16 mouse cellular contexts compared by ENCODE assay signal in genomic region chr5:24747533-24747932, GRCm38 (mm10). TPM values are rescaled to one million over a fixed set of nuclear protein-coding genes. Genes with fewer than 3 reads are reported as not detected.
DNase-seq lines count a peak whose midpoint lies in the region; ATAC-seq and TF ChIP-seq lines count a peak whose summit lies in the region.
"Had no signal": no experiment of that assay in that cellular context is flagged by ENCODE, and none has a peak within 500 bp of the region (broad histone marks: within the 10 kb centered on the region; RNA-seq: fewer than 3 reads in every experiment).

No protein-coding gene starts in this region.

- no peak for DNase-seq in hindbrain, embryonic 10.5 days (ENCODE audit: low spot score)
- DNase-seq in hindbrain, postnatal 0 days (ENCODE audit: low spot score), result no peak
- DNase-seq in right cerebral cortex, postnatal 4 days, result no peak
- DNase-seq in left cerebral cortex, adult 2 months (ENCODE audit: extremely low spot score in 1 of 2, low spot score in 2 of 2), result no peak
- DNase-seq: cerebellum, postnatal 10 days; gastrocnemius, postnatal 25 days; heart, postnatal 36 days; thymus, postnatal 25 days had no signal

- intact Hi-C loops in left cerebral cortex, adult 2 months (cut with DNase I), result no loop called here

- WGBS in hindbrain, embryonic 10.5 days, result 15% methylated on average over 6 of the region's 6 CpGs
- 24% methylated on average over 6 of the region's 6 CpGs for WGBS in hindbrain, postnatal 0 days
- WGBS in midbrain, embryonic 16.5 days, result 7% methylated on average over 6 of the region's 6 CpGs
- WGBS in midbrain, embryonic 13.5 days, result 13% methylated on average over 6 of the region's 6 CpGs
- 10% methylated on average over 6 of the region's 6 CpGs for WGBS in hindbrain, embryonic 16.5 days
- WGBS in stomach, embryonic 16.5 days, result 14% methylated on average over 6 of the region's 6 CpGs

- no peak overlapping the region for H3K4me3 ChIP-seq in hindbrain, embryonic 10.5 days
- no peak overlapping the region for H3K4me3 ChIP-seq in hindbrain, postnatal 0 days (ENCODE audit: low read length)
- no peak overlapping the region for H3K4me3 ChIP-seq in midbrain, embryonic 16.5 days (ENCODE audit: low read depth, low read length)
- H3K4me3 ChIP-seq in midbrain, embryonic 13.5 days (replicated peaks), result no peak overlapping the region
- H3K4me3 ChIP-seq in hindbrain, embryonic 16.5 days (ENCODE audit: low read length), result no peak overlapping the region
- H3K4me3 ChIP-seq in stomach, embryonic 16.5 days (replicated peaks; ENCODE audit: low read length), result no peak overlapping the region
- no peak overlapping the region for H3K4me3 ChIP-seq in left cerebral cortex, adult 2 months
- H3K4me3 ChIP-seq: erythroblast, embryonic 14.5 days had no signal

- H3K4me2 ChIP-seq in hindbrain, postnatal 0 days (ENCODE audit: low read depth, low read length), result no peak overlapping the region
- no peak overlapping the region for H3K4me2 ChIP-seq in midbrain, embryonic 16.5 days (ENCODE audit: low read length)
- no peak overlapping the region for H3K4me2 ChIP-seq in midbrain, embryonic 13.5 days (replicated peaks)
- no peak overlapping the region for H3K4me2 ChIP-seq in hindbrain, embryonic 16.5 days (ENCODE audit: low read length)
- no peak overlapping the region for H3K4me2 ChIP-seq in stomach, embryonic 16.5 days (ENCODE audit: low read depth, low read length)

- TF ChIP-seq CTCF in hindbrain, postnatal 0 days (IDR thresholded peaks at IDR 0.05; ENCODE audit: low read depth), result no peak
- no peak for TF ChIP-seq CTCF in left cerebral cortex, adult 2 months (IDR thresholded peaks at IDR 0.05)

- no peaks in the 10 kb centered on the region for H3K36me3 ChIP-seq in hindbrain, embryonic 10.5 days
- H3K36me3 ChIP-seq in hindbrain, postnatal 0 days (ENCODE audit: insufficient read depth, low read length), result no peaks in the 10 kb centered on the region
- no peaks in the 10 kb centered on the region for H3K36me3 ChIP-seq in midbrain, embryonic 16.5 days (ENCODE audit: control insufficient read depth, insufficient read depth, low read length)
- no peaks in the 10 kb centered on the region for H3K36me3 ChIP-seq in midbrain, embryonic 13.5 days
- no peaks in the 10 kb centered on the region for H3K36me3 ChIP-seq in hindbrain, embryonic 16.5 days (ENCODE audit: control insufficient read depth, insufficient read depth, low read length)
- no peaks in the 10 kb centered on the region for H3K36me3 ChIP-seq in stomach, embryonic 16.5 days (ENCODE audit: control insufficient read depth, insufficient read depth, low read length)

- H3K27me3 ChIP-seq in hindbrain, embryonic 10.5 days (ENCODE audit: insufficient read depth, poor library complexity, severe bottlenecking), result no peaks in the 10 kb centered on the region
- no peaks in the 10 kb centered on the region for H3K27me3 ChIP-seq in hindbrain, postnatal 0 days (ENCODE audit: insufficient read depth, low read length)
- H3K27me3 ChIP-seq in midbrain, embryonic 16.5 days (ENCODE audit: control insufficient read depth, insufficient read depth, low read depth, low read length), result no peaks in the 10 kb centered on the region
- H3K27me3 ChIP-seq in midbrain, embryonic 13.5 days, result no peaks in the 10 kb centered on the region
- no peaks in the 10 kb centered on the region for H3K27me3 ChIP-seq in hindbrain, embryonic 16.5 days (replicated peaks; ENCODE audit: control insufficient read depth, insufficient read depth, low read length)
- no peaks in the 10 kb centered on the region for H3K27me3 ChIP-seq in stomach, embryonic 16.5 days (ENCODE audit: control insufficient read depth, insufficient read depth, low read length)

- ATAC-seq in hindbrain, postnatal 0 days, result no peak
- ATAC-seq in midbrain, embryonic 16.5 days, result no peak
- ATAC-seq in midbrain, embryonic 13.5 days, result no peak
- no peak for ATAC-seq in hindbrain, embryonic 16.5 days
- ATAC-seq in stomach, embryonic 16.5 days (ENCODE audit: insufficient read depth, low FRiP score), result no peak
- ATAC-seq: activated CD4-positive, CD25-positive, alpha-beta regulatory T cell, adult 4 months had no signal

- peak overlapping the region; percentile 66; the same call in 1 of the 2 replicates for H3K27ac ChIP-seq in hindbrain, embryonic 10.5 days
- H3K27ac ChIP-seq in hindbrain, postnatal 0 days, result no peak overlapping the region
- H3K27ac ChIP-seq in midbrain, embryonic 16.5 days (ENCODE audit: low read length), result no peak overlapping the region
- no peak overlapping the region for H3K27ac ChIP-seq in midbrain, embryonic 13.5 days
- no peak overlapping the region for H3K27ac ChIP-seq in hindbrain, embryonic 16.5 days (ENCODE audit: low read depth, low read length)
- H3K27ac ChIP-seq in stomach, embryonic 16.5 days (ENCODE audit: low read length), result 0 out of 2 replicates have a peak overlapping the region, but pooled peaks have one; percentile 34
- H3K27ac ChIP-seq in left cerebral cortex, adult 2 months, result no peak overlapping the region

- H3K9ac ChIP-seq in hindbrain, postnatal 0 days (replicated peaks; ENCODE audit: low read length), result no peak overlapping the region
- H3K9ac ChIP-seq in midbrain, embryonic 16.5 days (ENCODE audit: low read depth, low read length), result peak overlapping the region; percentile 26; the same call in 1 of the 2 replicates
- H3K9ac ChIP-seq in midbrain, embryonic 13.5 days (replicated peaks), result no peak overlapping the region
- peak overlapping the region; percentile 22 for H3K9ac ChIP-seq in hindbrain, embryonic 16.5 days (ENCODE audit: low read depth, low read length)
- H3K9ac ChIP-seq in stomach, embryonic 16.5 days (ENCODE audit: low read length), result peak overlapping the region; percentile 52; the same call in 1 of the 2 replicates

- no peaks in the 10 kb centered on the region for H3K9me3 ChIP-seq in hindbrain, embryonic 10.5 days
- no peaks in the 10 kb centered on the region for H3K9me3 ChIP-seq in hindbrain, postnatal 0 days (ENCODE audit: low read length)
- H3K9me3 ChIP-seq in midbrain, embryonic 16.5 days (replicated peaks; ENCODE audit: control insufficient read depth, low read length, poor library complexity, severe bottlenecking), result no peaks in the 10 kb centered on the region
- no peaks in the 10 kb centered on the region for H3K9me3 ChIP-seq in midbrain, embryonic 13.5 days
- H3K9me3 ChIP-seq in hindbrain, embryonic 16.5 days (ENCODE audit: control insufficient read depth, low read length), result no peaks in the 10 kb centered on the region
- H3K9me3 ChIP-seq in stomach, embryonic 16.5 days (replicated peaks; ENCODE audit: control insufficient read depth, low read length), result no peaks in the 10 kb centered on the region

- peaks cover 46% of the 10 kb centered on the region for H3K4me1 ChIP-seq in hindbrain, embryonic 10.5 days (replicated peaks)
- H3K4me1 ChIP-seq in hindbrain, postnatal 0 days (ENCODE audit: insufficient read depth, low read length), result peaks cover 15% of the 10 kb centered on the region
- peaks cover 12% of the 10 kb centered on the region for H3K4me1 ChIP-seq in midbrain, embryonic 16.5 days (ENCODE audit: control insufficient read depth, insufficient read depth, low read length)
- peaks cover 30% of the 10 kb centered on the region for H3K4me1 ChIP-seq in midbrain, embryonic 13.5 days (replicated peaks)
- peaks cover 11% of the 10 kb centered on the region for H3K4me1 ChIP-seq in hindbrain, embryonic 16.5 days (ENCODE audit: control insufficient read depth, insufficient read depth, low read depth, low read length)
- H3K4me1 ChIP-seq in stomach, embryonic 16.5 days (ENCODE audit: control insufficient read depth, insufficient read depth, low read length), result peaks cover 20% of the 10 kb centered on the region

RNA-seq across cellular contexts. Expression of gene Crygn, which starts 10.3 kb away (rescaled TPM):
- polyA plus RNA-seq in hindbrain, embryonic 10.5 days (2016; fragmentation: Nextera tagmentation; extraction: Ambion mirVana), result 0.42 and 0.44 TPM in 2 replicates
- total RNA-seq in hindbrain, postnatal 0 days (2014; rRNA removed), result not detected in 2 replicates
- polyA plus RNA-seq in hindbrain, postnatal 0 days (2015; fragmentation: Nextera tagmentation; extraction: Ambion mirVana), result 4.7 and 5.4 TPM in 2 replicates
- polyA plus RNA-seq in midbrain, embryonic 16.5 days (2015; fragmentation: Nextera tagmentation; extraction: Ambion mirVana), result 1.4 and 2.1 TPM in 2 replicates
- 0.53 TPM in 1 of 2 replicates, not detected in the other for polyA plus RNA-seq in midbrain, embryonic 13.5 days (2015; fragmentation: Nextera tagmentation; extraction: Ambion mirVana)
- polyA plus RNA-seq in hindbrain, embryonic 16.5 days (2015; fragmentation: Nextera tagmentation; extraction: Ambion mirVana), result 1.3 and 1.6 TPM in 2 replicates
- 2.7 and 2.9 TPM in 2 replicates for polyA plus RNA-seq in stomach, embryonic 16.5 days (2015; fragmentation: Nextera tagmentation; extraction: Ambion mirVana)
- total RNA-seq in left cerebral cortex, adult 2 months (2021), result 1 to 10 TPM in 1 of 2 experiments, not detected in 1; 2.0 TPM
- total RNA-seq: gastrocnemius, postnatal 25 days; heart, postnatal 36 days; left cerebral cortex, postnatal 36 days; monocyte, adult 5-6 weeks had no signal
- polyA plus RNA-seq: erythroblast, embryonic 14.5 days had no signal

RNA-seq across cellular contexts. Expression of gene Wdr86, which starts 17.0 kb away (rescaled TPM):
- polyA plus RNA-seq in hindbrain, embryonic 10.5 days (2016; fragmentation: Nextera tagmentation; extraction: Ambion mirVana), result 20.9 and 25.2 TPM in 2 replicates
- 15.4 and 16.0 TPM in 2 replicates for total RNA-seq in hindbrain, postnatal 0 days (2014; rRNA removed)
- polyA plus RNA-seq in hindbrain, postnatal 0 days (2015; fragmentation: Nextera tagmentation; extraction: Ambion mirVana), result 7.8 and 8.0 TPM in 2 replicates
- polyA plus RNA-seq in midbrain, embryonic 16.5 days (2015; fragmentation: Nextera tagmentation; extraction: Ambion mirVana), result 4.4 and 5.7 TPM in 2 replicates
- polyA plus RNA-seq in midbrain, embryonic 13.5 days (2015; fragmentation: Nextera tagmentation; extraction: Ambion mirVana), result 3.8 and 4.9 TPM in 2 replicates
- polyA plus RNA-seq in hindbrain, embryonic 16.5 days (2015; fragmentation: Nextera tagmentation; extraction: Ambion mirVana), result 8.0 and 10.7 TPM in 2 replicates
- polyA plus RNA-seq in stomach, embryonic 16.5 days (2015; fragmentation: Nextera tagmentation; extraction: Ambion mirVana), result 8.1 TPM in 2 replicates
- total RNA-seq in left cerebral cortex, adult 2 months (2021), result under 1 TPM; 0.37 to 0.86 TPM
- total RNA-seq: gastrocnemius, postnatal 25 days; monocyte, adult 5-6 weeks had no signal
- polyA plus RNA-seq: erythroblast, embryonic 14.5 days had no signal

Comparison
In these comparisons a context has a peak if more than half of its experiments do, and no peak if none do; other contexts are left out.
1. H3K27ac ChIP-seq: peak in hindbrain, embryonic 10.5 days (single experiment) and stomach, embryonic 16.5 days (single experiment); none in hindbrain, postnatal 0 days (single experiment), midbrain, embryonic 16.5 days (single experiment), midbrain, embryonic 13.5 days (single experiment), hindbrain, embryonic 16.5 days (single experiment) and left cerebral cortex, adult 2 months (single experiment).
2. H3K9ac ChIP-seq: peak in midbrain, embryonic 16.5 days (single experiment), hindbrain, embryonic 16.5 days (single experiment) and stomach, embryonic 16.5 days (single experiment); none in hindbrain, postnatal 0 days (single experiment) and midbrain, embryonic 13.5 days (single experiment).